Mouse (Mus musculus): ENCODE results near the gene Cdca5.

DNA sequence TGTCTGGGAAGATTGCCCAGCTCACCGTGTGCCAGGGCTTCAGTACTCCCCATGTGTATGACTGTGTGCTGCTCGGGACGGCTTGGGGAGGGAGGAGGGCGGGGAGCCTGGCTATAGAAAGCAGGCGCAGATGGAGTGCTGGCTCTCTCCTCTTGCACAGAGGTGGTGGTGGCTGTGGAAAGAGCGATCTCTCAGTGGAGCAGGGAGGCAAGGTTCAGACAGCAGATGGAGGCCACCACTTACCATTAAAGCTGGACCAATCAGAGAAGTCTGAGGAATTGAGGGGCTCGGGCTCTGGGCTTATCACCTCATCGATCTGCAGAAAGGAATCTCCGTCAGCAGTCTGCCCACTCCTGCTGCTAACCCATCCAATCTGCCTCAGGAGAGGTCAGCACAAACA, 2.6 kb upstream of the Cdca5 start, which contains the start of gene Gm28374:
- TF ChIP-seq CTCF (IDR thresholded peaks at IDR 0.05; ENCODE audit: borderline replicate concordance, insufficient read depth, low read depth, low read length) (no peak), POLR2A (IDR thresholded peaks at IDR 0.05; ENCODE audit: borderline replicate concordance, insufficient read depth, low read length) (no peak)
